Mouse (Mus musculus): ENCODE data around the gene Acot9.

Acot9 gene

GRCm38 (mm10) chrX:155262235-155262914 is at the start of gene Acot9:
Gene Acot9 (plus strand): TSS chrX:155262443.
- peak; percentile 96 for DNase-seq (ENCODE audit: low read depth, low spot score)

GRCm38 (mm10) chrX:155214291-155215136 is 47.7 kb upstream of the Acot9 start:
- DNase-seq (ENCODE audit: low read depth, low spot score), result no peak

GRCm38 (mm10) chrX:155215501-155216248 is 46.6 kb upstream of the Acot9 start:
- DNase-seq (ENCODE audit: low read depth, low spot score), result peak; percentile 36

GRCm38 (mm10) chrX:155216271-155216670 is 46.0 kb upstream of the Acot9 start, which contains the start of gene Sat1:
Gene Sat1 (minus strand): TSS chrX:155216449.
- peak; percentile 96 for DNase-seq (ENCODE audit: low read depth, low spot score)

GRCm38 (mm10) chrX:155218277-155218676 is 44.0 kb upstream of the Acot9 start:
- DNase-seq (ENCODE audit: low read depth, low spot score), result no peak

- no peak for DNase-seq (ENCODE audit: low read depth, low spot score)
These were observed 5.4 kb upstream of the Acot9 start for GRCm38 (mm10) chrX:155256856-155257255.

- peak; percentile 11 for DNase-seq (ENCODE audit: low read depth, low spot score)
These were observed 641 bp downstream of the Acot9 start for GRCm38 (mm10) chrX:155262915-155263252.

- no peak for DNase-seq (ENCODE audit: low read depth, low spot score)
These were observed 16.2 kb downstream of the Acot9 start for GRCm38 (mm10) chrX:155278483-155278882.

- no peak for DNase-seq (ENCODE audit: low read depth, low spot score)
These were observed 18.3 kb downstream of the Acot9 start for GRCm38 (mm10) chrX:155280427-155281044.

GRCm38 (mm10) chrX:155306390-155306789 is 44.1 kb downstream of the Acot9 start:
- DNase-seq (ENCODE audit: low read depth, low spot score), result peak; percentile 12

- peak; percentile 62 for DNase-seq (ENCODE audit: low read depth, low spot score)
These were observed 55.8 kb downstream of the Acot9 start for GRCm38 (mm10) chrX:155318005-155318404.

- DNase-seq (ENCODE audit: low read depth, low spot score), result no peak
These were observed 75.3 kb downstream of the Acot9 start for GRCm38 (mm10) chrX:155337567-155337904.

GRCm38 (mm10) chrX:155337905-155338721 is 75.9 kb downstream of the Acot9 start:
- peak; percentile 91 for DNase-seq (ENCODE audit: low read depth, low spot score)

GRCm38 (mm10) chrX:155340654-155341053 is 78.4 kb downstream of the Acot9 start, which contains the start of gene Prdx4:
Gene Prdx4 (minus strand): TSS chrX:155340754.
- no peak for DNase-seq (ENCODE audit: low read depth, low spot score)

GRCm38 (mm10) chrX:155346249-155346648 is 84.0 kb downstream of the Acot9 start:
- DNase-seq (ENCODE audit: low read depth, low spot score), result no peak

Data from ZHBTc4 (cell line).